Mouse (Mus musculus): ENCODE measurements around the gene Lrrc75b. TPM values are rescaled to one million over a fixed set of nuclear protein-coding genes. Genes with fewer than 3 reads are reported as not detected.

The Lrrc75b gene
- polyA plus RNA-seq, 1 experiment from 2014 or later: 2.2 TPM

DNA sequence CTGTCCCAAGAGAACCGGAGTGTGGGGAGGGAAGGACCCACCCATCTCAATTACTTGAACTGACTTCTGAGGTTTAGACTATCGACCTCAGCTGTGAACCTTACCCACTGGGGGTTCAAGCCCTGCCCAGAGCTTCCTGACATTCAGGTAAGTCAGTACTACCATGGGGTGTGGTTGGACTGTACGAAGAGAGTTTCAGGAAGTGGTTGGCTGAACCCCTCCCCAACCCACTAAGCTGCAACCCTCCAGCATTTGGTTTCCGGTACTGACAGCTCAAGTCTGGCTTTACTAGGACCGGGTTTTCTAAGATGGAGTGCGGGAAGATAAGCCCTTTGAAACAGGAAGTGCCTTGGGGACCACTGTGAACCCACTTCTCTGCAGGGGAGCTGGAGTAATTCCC lies 5.3 kb upstream of the Lrrc75b start:
- H3K27ac ChIP-seq (ENCODE audit: low read length): no peak overlapping the region
- 56% methylated on average over 6 of the region's 6 CpGs for WGBS
- no peak for ATAC-seq (ENCODE audit: insufficient number of reproducible peaks, insufficient read depth, low FRiP score, low read depth)

GRCm38 (mm10) chr10:75564687-75565265 lies 4.6 kb upstream of the Lrrc75b start:
- Histone ChIP-seq H3K4me2 (replicated peaks; ENCODE audit: low read depth, low read length) (no peak overlapping the region), H3K27me3 (ENCODE audit: control insufficient read depth, insufficient read depth, low read length) (peaks cover 14% of the 10 kb centered on the region; the same call in 1 of the 2 replicates), H3K9me3 (ENCODE audit: control insufficient read depth, low read depth, low read length) (no peaks in the 10 kb centered on the region), H3K4me3 (ENCODE audit: low read depth, low read length) (no peak overlapping the region), H3K27ac (ENCODE audit: low read length) (no peak overlapping the region), H3K9ac (replicated peaks; ENCODE audit: low read depth, low read length) (no peak overlapping the region), H3K36me3 (ENCODE audit: control insufficient read depth, insufficient read depth, low read length) (no peaks in the 10 kb centered on the region), H3K4me1 (ENCODE audit: control insufficient read depth, insufficient read depth, low read length) (no peaks in the 10 kb centered on the region)
- 81% methylated on average over 12 of the region's 12 CpGs for WGBS
- ATAC-seq (ENCODE audit: insufficient number of reproducible peaks, insufficient read depth, low FRiP score, low read depth): no peak

More for the DNA sequence above, 5.3 kb upstream of the Lrrc75b start:
- H3K27me3 ChIP-seq (ENCODE audit: control insufficient read depth, insufficient read depth, low read length): peaks cover 10% of the 10 kb centered on the region; the same call in 1 of the 2 replicates
- H3K36me3 ChIP-seq (ENCODE audit: control insufficient read depth, insufficient read depth, low read length): no peaks in the 10 kb centered on the region
- H3K9me3 ChIP-seq (ENCODE audit: control insufficient read depth, low read depth, low read length): no peaks in the 10 kb centered on the region
- H3K4me1 ChIP-seq (ENCODE audit: control insufficient read depth, insufficient read depth, low read length): no peaks in the 10 kb centered on the region
- no peak overlapping the region for H3K9ac ChIP-seq (replicated peaks; ENCODE audit: low read depth, low read length)
- H3K4me3 ChIP-seq (ENCODE audit: low read depth, low read length): no peak overlapping the region
- no peak overlapping the region for H3K4me2 ChIP-seq (replicated peaks; ENCODE audit: low read depth, low read length)

DNA sequence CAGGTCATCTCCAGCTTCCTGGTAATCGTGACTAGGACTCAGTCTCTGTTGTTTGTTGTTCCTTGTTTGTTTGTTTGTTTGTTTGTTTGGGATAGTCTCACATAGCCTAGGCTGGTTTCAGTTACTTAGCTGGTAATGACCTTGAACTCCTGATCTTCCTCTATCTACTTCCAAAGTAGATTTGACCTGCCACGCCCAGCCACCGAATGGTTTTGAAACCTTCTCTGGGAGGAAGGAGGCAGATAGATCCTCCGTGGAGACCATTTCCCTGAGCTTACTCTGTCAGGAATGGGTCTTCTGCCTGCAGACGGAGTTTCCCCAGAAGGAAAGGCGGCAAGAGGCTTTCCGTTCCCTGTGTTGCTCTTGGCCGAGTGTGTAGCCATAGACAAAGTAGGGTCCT lies 2.5 kb upstream of the Lrrc75b start:
- 79% methylated on average over 8 of the region's 8 CpGs for WGBS
- H3K27me3 ChIP-seq (ENCODE audit: control insufficient read depth, insufficient read depth, low read length): peaks cover 17% of the 10 kb centered on the region; the same call in 1 of the 2 replicates

DNA sequence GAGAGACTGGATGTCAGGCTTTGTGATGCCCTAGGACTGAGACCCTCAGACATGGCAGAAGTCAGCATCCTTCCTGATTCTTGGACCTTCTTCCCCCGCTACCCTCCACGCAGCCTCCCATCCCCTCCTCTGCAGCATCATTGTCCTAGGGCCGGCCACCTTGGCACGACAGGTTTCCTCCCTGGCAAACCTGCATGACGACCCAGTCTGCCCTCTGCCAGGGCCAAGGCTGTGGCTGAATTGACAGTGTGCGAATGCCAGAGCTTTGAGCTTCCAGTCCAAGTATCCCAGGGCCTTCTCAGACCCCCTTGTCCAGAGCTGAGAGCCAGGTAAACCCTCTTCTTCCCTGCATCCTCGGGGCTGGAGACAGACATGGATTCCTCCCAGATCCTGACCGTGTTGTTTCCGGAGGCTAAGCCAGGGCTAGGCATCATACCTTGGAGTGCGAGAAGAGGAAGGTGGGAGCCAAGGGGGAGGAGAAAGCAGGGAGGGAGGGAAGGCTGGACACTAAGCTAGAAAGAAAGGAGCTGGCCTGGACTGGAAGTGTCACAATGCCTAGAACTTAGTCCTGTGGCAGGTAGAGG lies 1.0 kb upstream of the Lrrc75b start, which contains the start of gene Ggt1:
Ggt1 (plus strand) TSS at position 534 of the 584 bp plus-strand sequence.
- no peak within 1 kb of the TSS for H3K9ac ChIP-seq (replicated peaks; ENCODE audit: low read depth, low read length)

More for the DNA sequence above, 2.5 kb upstream of the Lrrc75b start:
- Histone ChIP-seq H3K4me3 (ENCODE audit: low read depth, low read length) (no peak overlapping the region), H3K4me1 (ENCODE audit: control insufficient read depth, insufficient read depth, low read length) (peaks cover 6% of the 10 kb centered on the region; the same call in 1 of the 2 replicates), H3K4me2 (replicated peaks; ENCODE audit: low read depth, low read length) (no peak overlapping the region), H3K36me3 (ENCODE audit: control insufficient read depth, insufficient read depth, low read length) (no peaks in the 10 kb centered on the region), H3K9ac (replicated peaks; ENCODE audit: low read depth, low read length) (no peak overlapping the region), H3K9me3 (ENCODE audit: control insufficient read depth, low read depth, low read length) (no peaks in the 10 kb centered on the region), H3K27ac (ENCODE audit: low read length) (no peak overlapping the region)
- no peak for ATAC-seq (ENCODE audit: insufficient number of reproducible peaks, insufficient read depth, low FRiP score, low read depth)

DNA sequence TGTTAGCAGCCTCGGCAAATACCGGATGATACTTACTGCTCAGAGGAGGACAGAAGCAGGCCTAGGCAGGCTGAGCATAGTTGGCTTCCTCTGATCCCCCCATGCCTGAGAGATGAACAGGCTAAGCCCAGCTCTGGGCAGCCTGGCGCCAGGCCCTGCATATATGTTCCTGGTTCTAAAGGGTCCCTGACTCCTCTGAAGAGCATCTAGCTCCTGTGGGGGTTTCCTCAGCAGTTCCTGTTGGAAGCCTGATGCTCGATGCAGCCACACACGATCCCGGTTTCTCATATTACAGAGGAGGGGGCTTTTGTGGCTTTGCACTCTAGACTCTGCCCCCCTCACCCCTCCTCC lies 394 bp upstream of the Lrrc75b start:
- H3K36me3 ChIP-seq (ENCODE audit: control insufficient read depth, insufficient read depth, low read length): no peaks in the 10 kb centered on the region
- peak overlapping the region; percentile 97 for H3K4me2 ChIP-seq (replicated peaks; ENCODE audit: low read depth, low read length)
- H3K9me3 ChIP-seq (ENCODE audit: control insufficient read depth, low read depth, low read length): no peaks in the 10 kb centered on the region
- no peak for ATAC-seq (ENCODE audit: insufficient number of reproducible peaks, insufficient read depth, low FRiP score, low read depth)
- peak overlapping the region; percentile 49 for H3K4me3 ChIP-seq (ENCODE audit: low read depth, low read length)
- H3K4me1 ChIP-seq (ENCODE audit: control insufficient read depth, insufficient read depth, low read length): peaks cover 6% of the 10 kb centered on the region; the same call in 1 of the 2 replicates
- H3K9ac ChIP-seq (replicated peaks; ENCODE audit: low read depth, low read length): peak overlapping the region; percentile 45; the same call in 1 of the 2 replicates
- H3K27me3 ChIP-seq (ENCODE audit: control insufficient read depth, insufficient read depth, low read length): peaks cover 17% of the 10 kb centered on the region; the same call in 1 of the 2 replicates
- WGBS: 12% methylated on average over 6 of the region's 6 CpGs
- no peak overlapping the region for H3K27ac ChIP-seq (ENCODE audit: low read length)

More for the DNA sequence above, 1.0 kb upstream of the Lrrc75b start, which contains the start of gene Ggt1:
- H3K27me3 ChIP-seq (ENCODE audit: control insufficient read depth, insufficient read depth, low read length): peaks cover 17% of the 10 kb centered on the region; the same call in 1 of the 2 replicates
- ATAC-seq (ENCODE audit: insufficient number of reproducible peaks, insufficient read depth, low FRiP score, low read depth): no peak
- H3K4me3 ChIP-seq (ENCODE audit: low read depth, low read length): peak within 1 kb of the TSS; percentile 49
- H3K27ac ChIP-seq (ENCODE audit: low read length): no peak within 1 kb of the TSS
- H3K4me2 ChIP-seq (replicated peaks; ENCODE audit: low read depth, low read length): peak within 1 kb of the TSS; percentile 97
- H3K36me3 ChIP-seq (ENCODE audit: control insufficient read depth, insufficient read depth, low read length): no peaks in the 10 kb centered on the region
- no peaks in the 10 kb centered on the region for H3K9me3 ChIP-seq (ENCODE audit: control insufficient read depth, low read depth, low read length)
- 58% methylated on average over 10 of the region's 10 CpGs for WGBS
- H3K4me1 ChIP-seq (ENCODE audit: control insufficient read depth, insufficient read depth, low read length): peaks cover 6% of the 10 kb centered on the region; the same call in 1 of the 2 replicates

DNA sequence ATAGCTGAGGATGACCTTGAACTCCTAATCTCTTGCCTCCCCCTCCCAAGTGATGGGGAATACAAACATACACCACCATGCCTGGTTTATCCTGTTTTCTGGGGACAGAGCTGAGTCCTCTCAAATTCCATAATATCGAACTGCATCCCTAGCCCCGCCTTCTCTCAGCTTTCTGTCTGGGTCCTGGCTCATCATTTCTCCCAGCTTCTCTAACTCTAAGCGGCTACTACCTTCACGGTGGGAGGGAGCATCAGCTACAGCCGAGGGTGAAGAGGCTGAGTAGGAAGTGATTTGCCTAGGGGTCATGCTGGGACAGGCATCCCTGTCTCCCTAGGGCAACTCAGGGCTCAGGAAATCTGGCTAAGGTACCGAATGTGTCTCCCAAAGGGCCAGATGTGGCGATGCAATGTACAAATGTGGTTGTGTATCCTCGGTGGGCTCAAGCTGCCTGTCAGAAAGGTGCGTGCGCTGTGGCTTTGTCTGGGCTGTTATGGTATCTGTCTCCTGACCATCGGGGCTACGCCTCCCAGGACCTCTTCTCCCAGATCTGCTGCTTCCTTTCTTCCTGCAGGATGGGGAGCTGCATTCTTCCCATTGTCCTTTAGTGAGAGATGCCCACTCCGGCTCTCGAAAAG lies 972 bp downstream of the Lrrc75b start:
- Histone ChIP-seq H3K9ac (replicated peaks; ENCODE audit: low read depth, low read length) (peak overlapping the region; percentile 45; the same call in 1 of the 2 replicates), H3K36me3 (ENCODE audit: control insufficient read depth, insufficient read depth, low read length) (no peaks in the 10 kb centered on the region), H3K27me3 (ENCODE audit: control insufficient read depth, insufficient read depth, low read length) (peaks cover 17% of the 10 kb centered on the region; the same call in 1 of the 2 replicates), H3K27ac (ENCODE audit: low read length) (no peak overlapping the region), H3K4me2 (replicated peaks; ENCODE audit: low read depth, low read length) (peak overlapping the region; percentile 97), H3K4me3 (ENCODE audit: low read depth, low read length) (peak overlapping the region; percentile 49), H3K4me1 (ENCODE audit: control insufficient read depth, insufficient read depth, low read length) (peaks cover 6% of the 10 kb centered on the region; the same call in 1 of the 2 replicates), H3K9me3 (ENCODE audit: control insufficient read depth, low read depth, low read length) (no peaks in the 10 kb centered on the region)
- WGBS: 5% methylated on average over 14 of the region's 14 CpGs
- ATAC-seq (ENCODE audit: insufficient number of reproducible peaks, insufficient read depth, low FRiP score, low read depth): no peak

DNA sequence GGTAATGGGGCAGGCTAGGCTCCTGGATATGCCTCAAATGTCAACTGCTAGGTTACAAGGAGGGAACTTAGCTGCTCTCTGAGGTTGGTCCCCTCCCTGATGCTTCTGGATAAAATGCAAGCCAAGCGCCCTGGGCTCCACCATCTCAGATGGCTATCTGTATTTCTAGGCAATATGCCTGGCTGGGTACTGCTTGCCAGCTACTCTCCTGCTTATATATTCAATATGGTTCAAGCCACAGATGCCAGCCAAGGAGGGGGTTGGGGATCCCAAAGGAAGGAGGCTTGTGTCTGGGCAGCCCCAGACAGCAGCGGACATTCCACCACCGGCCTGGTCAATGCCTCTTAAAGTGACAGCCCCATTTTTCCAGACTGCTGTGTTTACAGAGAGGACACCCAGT lies 1.6 kb downstream of the Lrrc75b start:
- no peak for ATAC-seq (ENCODE audit: insufficient number of reproducible peaks, insufficient read depth, low FRiP score, low read depth)
- H3K27me3 ChIP-seq (ENCODE audit: control insufficient read depth, insufficient read depth, low read length): peaks cover 17% of the 10 kb centered on the region; the same call in 1 of the 2 replicates
- no peak overlapping the region for H3K4me2 ChIP-seq (replicated peaks; ENCODE audit: low read depth, low read length)
- H3K9me3 ChIP-seq (ENCODE audit: control insufficient read depth, low read depth, low read length): no peaks in the 10 kb centered on the region
- peaks cover 6% of the 10 kb centered on the region; the same call in 1 of the 2 replicates for H3K4me1 ChIP-seq (ENCODE audit: control insufficient read depth, insufficient read depth, low read length)
- no peak overlapping the region for H3K27ac ChIP-seq (ENCODE audit: low read length)
- H3K36me3 ChIP-seq (ENCODE audit: control insufficient read depth, insufficient read depth, low read length): no peaks in the 10 kb centered on the region
- 35% methylated on average over 3 of the region's 3 CpGs for WGBS
- no peak overlapping the region for H3K4me3 ChIP-seq (ENCODE audit: low read depth, low read length)
- no peak overlapping the region for H3K9ac ChIP-seq (replicated peaks; ENCODE audit: low read depth, low read length)

DNA sequence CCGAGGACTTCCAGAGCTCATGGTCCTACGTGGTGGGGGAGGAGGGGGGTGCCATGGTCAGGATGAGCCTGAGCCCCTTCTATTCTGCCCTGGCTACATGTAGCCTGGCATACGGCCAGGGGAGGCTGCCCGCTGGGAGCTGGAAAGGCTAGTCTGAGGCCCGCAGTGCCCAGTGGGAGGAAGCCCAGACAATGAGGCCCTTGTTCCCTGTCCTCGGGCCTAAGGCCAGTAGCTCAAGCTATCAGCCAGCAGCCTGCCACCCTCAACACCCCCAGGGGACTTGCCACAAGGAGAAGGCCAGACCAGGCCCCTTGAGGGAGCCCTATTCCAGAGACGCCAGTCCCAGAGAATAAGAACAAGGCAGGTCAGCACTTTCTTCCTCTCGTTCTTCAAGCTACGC lies 4.1 kb downstream of the Lrrc75b start:
- Histone ChIP-seq H3K4me3 (ENCODE audit: low read depth, low read length) (no peak overlapping the region), H3K36me3 (ENCODE audit: control insufficient read depth, insufficient read depth, low read length) (no peaks in the 10 kb centered on the region), H3K27ac (ENCODE audit: low read length) (no peak overlapping the region), H3K9ac (replicated peaks; ENCODE audit: low read depth, low read length) (no peak overlapping the region), H3K9me3 (ENCODE audit: control insufficient read depth, low read depth, low read length) (no peaks in the 10 kb centered on the region), H3K27me3 (ENCODE audit: control insufficient read depth, insufficient read depth, low read length) (peaks cover 13% of the 10 kb centered on the region; the same call in 1 of the 2 replicates), H3K4me2 (replicated peaks; ENCODE audit: low read depth, low read length) (no peak overlapping the region), H3K4me1 (ENCODE audit: control insufficient read depth, insufficient read depth, low read length) (peaks cover 6% of the 10 kb centered on the region; the same call in 1 of the 2 replicates)
- no peak for ATAC-seq (ENCODE audit: insufficient number of reproducible peaks, insufficient read depth, low FRiP score, low read depth)
- WGBS: 63% methylated on average over 9 of the region's 9 CpGs

Measured in stomach, embryonic 14.5 days (tissue).